Mouse (Mus musculus) midbrain, postnatal 0 days (tissue): ENCODE measurements around the gene A230072I06Rik. TPM values are rescaled to one million over a fixed set of nuclear protein-coding genes. Genes with fewer than 3 reads are reported as not detected.

ENCODE experiments used
- ATAC-seq: fragments of 200-750 bp; cut with Nextera tagmentation; 2 replicates; pipeline ENCODE4 v1.8.0; 2017; ENCODE audit warnings: moderate number of reproducible peaks, mild to moderate bottlenecking, moderate TSS enrichment, moderate library complexity; ENCODE audit not compliant: low FRiP score
- DNase-seq: peaks from one replicate; pipeline ENCODE4 v3.0.0-alpha.2; 2015; ENCODE audit warnings: low spot score
- H3K27ac ChIP-seq: fragments of 300-500 bp; sonication (generic); 2 replicates; pipeline ENCODE4 v1.5.1; 2014; ENCODE audit warnings: low read depth, mild to moderate bottlenecking, low read length, mixed read lengths
- H3K27me3 ChIP-seq: fragments of 300-500 bp; sonication (generic); 2 replicates; pipeline ENCODE4 v1.6.1; 2014; ENCODE audit warnings: low read length, control low read depth, mixed read lengths; ENCODE audit not compliant: insufficient read depth
- H3K36me3 ChIP-seq: fragments of 300-500 bp; sonication (generic); 2 replicates; pipeline ENCODE4 v1.6.1; 2014; ENCODE audit warnings: low read length, control low read depth, mixed read lengths; ENCODE audit not compliant: insufficient read depth
- H3K4me1 ChIP-seq: fragments of 300-500 bp; sonication (generic); 2 replicates; pipeline ENCODE4 v1.6.1; 2014; ENCODE audit warnings: mild to moderate bottlenecking, control low read depth, antibody characterized with exemption, low read length, mixed read lengths; ENCODE audit not compliant: insufficient read depth
- H3K4me2 ChIP-seq: fragments of 300-500 bp; sonication (generic); 2 replicates; pipeline ENCODE4 v1.6.1; 2014; ENCODE audit warnings: low read depth, mild to moderate bottlenecking, low read length, mixed read lengths; ENCODE audit not compliant: poor library complexity, severe bottlenecking
- H3K4me3 ChIP-seq: fragments of 300-500 bp; sonication (generic); 2 replicates; pipeline ENCODE4 v1.5.1; 2014; ENCODE audit warnings: low read depth, mild to moderate bottlenecking, low read length, moderate library complexity
- H3K9ac ChIP-seq: fragments of 300-500 bp; sonication (generic); replicated peaks from 2 replicates; pipeline ENCODE4 v1.6.1; 2014; ENCODE audit warnings: mild to moderate bottlenecking, low read length, moderate library complexity, mixed read lengths; ENCODE audit not compliant: poor library complexity, severe bottlenecking
- H3K9me3 ChIP-seq: fragments of 300-500 bp; sonication (generic); 2 replicates; pipeline ENCODE4 v1.6.1; 2016; ENCODE audit warnings: low read length, control low read depth
- CTCF ChIP-seq: IDR thresholded peaks from 2 replicates; pipeline ENCODE4 v1.5.1; 2016; ENCODE audit warnings: antibody characterized with exemption, mild to moderate bottlenecking
- WGBS: fragments of 180-500 bp; shearing (Covaris S2); extraction: QIAGEN DNeasy Blood & Tissue Kit; methylation state at CpG from one replicate; pipeline ENCODE4 v1.1.7; 2014; 5-methylcytosine and 5-hydroxymethylcytosine counted together
- polyA plus RNA-seq: library from polyadenylated mRNA; unstranded; fragments of >200 nt; fragmentation: Nextera tagmentation; extraction: Ambion mirVana; gene quantifications from 2 replicates; pipeline ENCODE4 v1.2.1, GENCODE M21; 2015
- total RNA-seq: library from RNA; depleted of rRNA; stranded (reverse); fragments of >200 nt; gene quantifications from 2 replicates; pipeline ENCODE4 v1.2.3, GENCODE M21; 2014

A230072I06Rik gene
- total and polyA plus RNA-seq, 2 experiments from 2014 or later, result not detected

GRCm38 (mm10) chr8:12282128-12282527, 3.5 kb downstream of the A230072I06Rik start:
- no peak for ATAC-seq
- no peak for DNase-seq
- no peak overlapping the region for H3K4me2 ChIP-seq
- H3K36me3 ChIP-seq, result no peaks in the 10 kb centered on the region
- H3K9ac ChIP-seq, result no peak overlapping the region
- no peak overlapping the region for H3K4me3 ChIP-seq
- no peaks in the 10 kb centered on the region for H3K9me3 ChIP-seq
- H3K27me3 ChIP-seq, result no peaks in the 10 kb centered on the region
- H3K27ac ChIP-seq, result no peak overlapping the region
- no peak for TF ChIP-seq CTCF
- WGBS, result 76% methylated on average over 22 of the region's 22 CpGs
- no peaks in the 10 kb centered on the region for H3K4me1 ChIP-seq

GRCm38 (mm10) chr8:12290551-12290950, 11.9 kb downstream of the A230072I06Rik start:
- TF ChIP-seq CTCF, result no peak
- Histone ChIP-seq H3K27me3 (no peaks in the 10 kb centered on the region), H3K9ac (no peak overlapping the region), H3K4me2 (no peak overlapping the region), H3K36me3 (no peaks in the 10 kb centered on the region), H3K9me3 (no peaks in the 10 kb centered on the region), H3K4me3 (no peak overlapping the region), H3K27ac (no peak overlapping the region), H3K4me1 (no peaks in the 10 kb centered on the region)
- DNase-seq (peak; percentile 32), ATAC-seq (no peak)

DNA sequence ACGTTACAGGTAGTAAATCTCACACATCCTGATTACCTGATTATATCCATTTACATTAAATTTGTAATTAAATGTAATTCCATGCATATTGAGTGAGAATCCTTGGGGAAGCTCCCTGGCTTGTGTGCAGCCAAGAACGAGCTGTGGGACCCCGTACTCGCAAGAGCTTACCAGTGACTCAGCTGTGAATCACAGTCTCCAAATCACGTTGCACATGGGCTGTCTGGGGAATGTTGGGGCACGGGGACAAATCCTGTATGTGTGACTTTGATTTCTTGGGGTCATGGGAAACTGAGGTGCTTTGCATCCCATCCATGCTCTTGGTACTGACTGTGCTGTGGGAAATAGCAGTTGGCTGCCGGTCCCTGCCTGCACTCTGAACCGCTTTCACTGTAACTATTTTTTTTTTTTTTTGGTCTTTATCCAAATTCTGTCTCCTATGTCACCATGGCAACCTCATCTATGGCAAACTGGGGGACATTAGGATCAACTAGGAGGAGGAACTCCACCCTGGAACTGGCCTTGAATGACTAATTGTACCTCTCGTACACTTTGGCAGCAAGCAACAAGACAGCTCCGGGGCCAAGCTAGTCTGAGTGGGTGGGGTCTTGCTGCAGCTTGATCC, 19.8 kb downstream of the A230072I06Rik start:
- H3K27me3 ChIP-seq, result peaks cover 3% of the 10 kb centered on the region; the same call in 1 of the 2 replicates
- no peaks in the 10 kb centered on the region for H3K9me3 ChIP-seq
- no peaks in the 10 kb centered on the region for H3K36me3 ChIP-seq
- ATAC-seq (no peak), DNase-seq (no peak)
- TF ChIP-seq CTCF, result no peak
- H3K27ac ChIP-seq, result no peak overlapping the region
- no peak overlapping the region for H3K4me3 ChIP-seq
- H3K9ac ChIP-seq, result no peak overlapping the region
- H3K4me2 ChIP-seq, result no peak overlapping the region
- 45% methylated on average over 10 of the region's 10 CpGs for whole genome bisulfite sequencing
- H3K4me1 ChIP-seq, result peaks cover 2% of the 10 kb centered on the region; the same call in 1 of the 2 replicates

GRCm38 (mm10) chr8:12301998-12302397, 23.4 kb downstream of the A230072I06Rik start:
- DNase-seq, result no peak
- Histone ChIP-seq H3K4me3 (no peak overlapping the region), H3K9ac (no peak overlapping the region), H3K9me3 (no peaks in the 10 kb centered on the region), H3K4me2 (no peak overlapping the region), H3K36me3 (no peaks in the 10 kb centered on the region), H3K27ac (no peak overlapping the region), H3K4me1 (peaks cover 2% of the 10 kb centered on the region; the same call in 1 of the 2 replicates), H3K27me3 (peaks cover 3% of the 10 kb centered on the region; the same call in 1 of the 2 replicates)
- WGBS, result 38% methylated on average over 14 of the region's 14 CpGs
- no peak for TF ChIP-seq CTCF
- no peak for ATAC-seq

DNA sequence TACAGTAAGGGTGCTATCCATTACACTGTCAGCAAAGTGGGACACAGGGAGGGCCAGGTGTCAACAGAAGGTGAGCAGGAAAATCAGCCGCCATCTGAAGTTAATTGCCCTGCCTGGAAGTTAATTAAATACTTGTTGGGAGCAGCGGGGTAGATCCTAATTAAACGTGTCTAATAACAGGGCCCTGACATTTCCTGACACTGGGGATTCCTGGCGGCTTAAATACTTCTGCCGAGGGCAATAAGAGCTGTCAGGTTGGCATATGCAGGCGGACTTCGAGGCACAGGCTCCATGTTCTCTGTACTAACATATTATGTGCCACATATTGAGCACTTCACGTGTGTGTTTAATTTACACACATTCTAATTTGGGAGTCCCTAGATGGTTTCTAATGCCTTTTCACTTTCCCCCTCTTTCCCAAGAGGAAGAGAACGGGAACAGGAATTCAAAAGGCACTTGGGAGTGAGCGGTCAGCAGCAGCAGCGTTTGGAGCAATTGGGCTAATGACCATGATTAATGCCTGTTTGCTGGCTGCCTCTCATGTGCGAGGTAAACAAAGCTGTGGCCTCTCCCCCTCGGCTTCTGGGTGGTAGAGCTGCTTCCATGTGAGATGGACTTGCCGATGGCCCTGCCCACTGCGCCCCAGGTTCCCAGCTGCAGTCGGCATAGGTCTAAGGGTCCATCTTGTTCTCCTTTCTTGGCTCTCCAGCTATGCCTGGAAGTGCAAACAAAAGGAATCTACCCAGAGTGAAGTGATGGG, 34.5 kb downstream of the A230072I06Rik start:
- Histone ChIP-seq H3K27me3 (peaks cover 29% of the 10 kb centered on the region), H3K9me3 (no peaks in the 10 kb centered on the region), H3K36me3 (no peaks in the 10 kb centered on the region), H3K4me1 (peaks cover 4% of the 10 kb centered on the region; the same call in 1 of the 2 replicates), H3K27ac (no peak overlapping the region), H3K4me2 (no peak overlapping the region), H3K9ac (no peak overlapping the region), H3K4me3 (no peak overlapping the region)
- TF ChIP-seq CTCF, result no peak
- WGBS, result 58% methylated on average over 16 of the region's 16 CpGs
- DNase-seq (no peak), ATAC-seq (no peak)

DNA sequence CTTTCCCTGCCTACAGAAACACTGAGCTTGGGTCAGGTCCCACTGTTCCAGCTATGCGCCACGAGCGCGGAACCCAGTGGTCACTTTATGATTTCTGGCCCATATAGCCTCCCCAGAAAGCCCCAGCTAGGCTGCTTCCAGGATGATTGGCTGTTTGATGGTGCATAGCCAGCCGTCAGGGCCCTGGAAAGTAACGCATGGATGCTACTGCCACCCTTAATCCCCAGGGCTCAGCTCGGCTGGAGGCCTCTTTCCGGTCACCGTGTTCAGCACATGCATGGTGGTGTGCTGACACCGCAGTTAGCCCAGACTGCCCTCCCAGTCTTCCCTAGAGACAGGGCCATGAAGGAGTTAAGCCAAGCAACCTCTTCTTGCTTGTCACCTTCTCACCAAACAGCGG, 35.6 kb downstream of the A230072I06Rik start:
- ATAC-seq (no peak), DNase-seq (no peak)
- Histone ChIP-seq H3K4me1 (peaks cover 4% of the 10 kb centered on the region; the same call in 1 of the 2 replicates), H3K4me2 (no peak overlapping the region), H3K9me3 (no peaks in the 10 kb centered on the region), H3K4me3 (no peak overlapping the region), H3K36me3 (no peaks in the 10 kb centered on the region), H3K9ac (no peak overlapping the region), H3K27me3 (peaks cover 29% of the 10 kb centered on the region), H3K27ac (no peak overlapping the region)
- no peak for TF ChIP-seq CTCF
- 42% methylated on average over 11 of the region's 11 CpGs for WGBS
